Mouse (Mus musculus) splenic B cell, adult 2 months (primary cell): ENCODE data around the gene Zfp672.

Experiments
- DNase-seq: peaks from one replicate; pipeline ENCODE4 v3.0.0-alpha.2; 2011; ENCODE audit warnings: low read depth, low spot score
- H3K27me3 ChIP-seq: 2 replicates; pipeline ENCODE4 v1.6.1; 2012; ENCODE audit warnings: mild to moderate bottlenecking, low read length, moderate library complexity, mixed read lengths; ENCODE audit not compliant: control insufficient read depth, poor library complexity, insufficient read depth, severe bottlenecking
- H3K36me3 ChIP-seq: 2 replicates; pipeline ENCODE4 v1.6.1; 2012; ENCODE audit warnings: mild to moderate bottlenecking, low read length, moderate library complexity, mixed read lengths; ENCODE audit not compliant: control insufficient read depth, poor library complexity, insufficient read depth, severe bottlenecking

Gene Zfp672

GRCm38 (mm10) chr11:58351179-58351578 lies 21.0 kb upstream of the Zfp672 start:
- no peaks in the 10 kb centered on the region for H3K27me3 ChIP-seq
- no peak for DNase-seq
- H3K36me3 ChIP-seq, result 0 out of 2 replicates have a peak, but pooled peaks cover 1% of the 10 kb centered on the region

GRCm38 (mm10) chr11:58350628-58351027 lies 20.5 kb upstream of the Zfp672 start:
- H3K27me3 ChIP-seq, result no peaks in the 10 kb centered on the region
- H3K36me3 ChIP-seq, result peaks cover 2% of the 10 kb centered on the region
- DNase-seq, result peak; percentile 35

GRCm38 (mm10) chr11:58346745-58347144 lies 16.6 kb upstream of the Zfp672 start:
- no peaks in the 10 kb centered on the region for H3K27me3 ChIP-seq
- no peak for DNase-seq
- H3K36me3 ChIP-seq, result peaks cover 3% of the 10 kb centered on the region

- H3K36me3 ChIP-seq, result peaks cover 6% of the 10 kb centered on the region
- no peak for DNase-seq
- no peaks in the 10 kb centered on the region for H3K27me3 ChIP-seq
Measured at GRCm38 (mm10) chr11:58334746-58335145, 4.6 kb upstream of the Zfp672 start.

- H3K36me3 ChIP-seq, result no peaks in the 10 kb centered on the region
- no peaks in the 10 kb centered on the region for H3K27me3 ChIP-seq
- no peak for DNase-seq
Measured at GRCm38 (mm10) chr11:58331546-58331945, 1.4 kb upstream of the Zfp672 start.

- no peak for DNase-seq
- Histone ChIP-seq H3K27me3 (no peaks in the 10 kb centered on the region), H3K36me3 (no peaks in the 10 kb centered on the region)
Measured at GRCm38 (mm10) chr11:58331149-58331495, 983 bp upstream of the Zfp672 start.

- H3K27me3 ChIP-seq, result no peaks in the 10 kb centered on the region
- no peaks in the 10 kb centered on the region for H3K36me3 ChIP-seq
- no peak for DNase-seq
Measured at GRCm38 (mm10) chr11:58329906-58330275, 248 bp downstream of the Zfp672 start.

GRCm38 (mm10) chr11:58326781-58327180 lies 3.4 kb downstream of the Zfp672 start:
- H3K36me3 ChIP-seq, result no peaks in the 10 kb centered on the region
- no peaks in the 10 kb centered on the region for H3K27me3 ChIP-seq
- peak; percentile 54 for DNase-seq

GRCm38 (mm10) chr11:58324614-58325229 lies 5.4 kb downstream of the Zfp672 start:
- H3K27me3 ChIP-seq, result no peaks in the 10 kb centered on the region
- H3K36me3 ChIP-seq, result no peaks in the 10 kb centered on the region
- no peak for DNase-seq

GRCm38 (mm10) chr11:58323570-58324340 lies 6.4 kb downstream of the Zfp672 start:
- no peaks in the 10 kb centered on the region for H3K27me3 ChIP-seq
- H3K36me3 ChIP-seq, result no peaks in the 10 kb centered on the region
- peak; percentile 18 for DNase-seq

- peak; percentile 98 for DNase-seq
- Histone ChIP-seq H3K36me3 (no peaks in the 10 kb centered on the region), H3K27me3 (no peaks in the 10 kb centered on the region)
Measured at GRCm38 (mm10) chr11:58322824-58323569, 7.1 kb downstream of the Zfp672 start.

GRCm38 (mm10) chr11:58316768-58317390 lies 13.3 kb downstream of the Zfp672 start:
- Histone ChIP-seq H3K36me3 (no peaks in the 10 kb centered on the region), H3K27me3 (no peaks in the 10 kb centered on the region)
- no peak for DNase-seq

- no peaks in the 10 kb centered on the region for H3K36me3 ChIP-seq
- H3K27me3 ChIP-seq, result no peaks in the 10 kb centered on the region
- DNase-seq, result no peak
Measured at GRCm38 (mm10) chr11:58316344-58316743, 13.8 kb downstream of the Zfp672 start.

- Histone ChIP-seq H3K27me3 (no peaks in the 10 kb centered on the region), H3K36me3 (no peaks in the 10 kb centered on the region)
- no peak for DNase-seq
Measured at GRCm38 (mm10) chr11:58315536-58316168, 14.5 kb downstream of the Zfp672 start.
